ENCODE assay signal across 8 mouse cellular contexts in genomic region chr7:79617418-79617817, GRCm38 (mm10). TPM values are rescaled to one million over a fixed set of nuclear protein-coding genes. Genes with fewer than 3 reads are reported as not detected.
A peak's percentile ranks its signal among the peaks of the same experiment; 100 is the strongest.
DNase-seq lines count a peak whose midpoint lies in the region; ATAC-seq and TF ChIP-seq lines count a peak whose summit lies in the region.

Rhcg (minus strand) TSS chr7:79617657.

- ATAC-seq in heart, postnatal 0 days (ENCODE audit: insufficient read depth, low read depth): no peak
- no peak for ATAC-seq in hindbrain, embryonic 12.5 days (ENCODE audit: low FRiP score)
- ATAC-seq in midbrain, embryonic 11.5 days (ENCODE audit: low FRiP score): no peak

- no peak within 1 kb of the TSS for H3K9ac ChIP-seq in heart, postnatal 0 days (replicated peaks; ENCODE audit: low read depth, low read length)
- no peak within 1 kb of the TSS for H3K9ac ChIP-seq in heart, adult 2 months (ENCODE audit: low read depth, low read length)
- no peak within 1 kb of the TSS for H3K9ac ChIP-seq in hindbrain, embryonic 12.5 days
- H3K9ac ChIP-seq in midbrain, embryonic 11.5 days (ENCODE audit: low read length): no peak within 1 kb of the TSS

- no peak for DNase-seq in heart, postnatal 0 days (ENCODE audit: low spot score)
- DNase-seq in heart, adult 2 months: no peak
- peak; percentile 35 for DNase-seq in adrenal gland, postnatal 10 days
- DNase-seq in midbrain, embryonic 11.5 days (ENCODE audit: low spot score, missing footprints): peak; percentile 72
- DNase-seq in gastrocnemius, postnatal 4 days (ENCODE audit: low spot score in 2 of 2): no peak
- no peak for DNase-seq in c-Kit-positive CD71-positive TER-119-positive erythroid progenitor cells, embryonic 14.5 days (ENCODE audit: low spot score)
- no peak for DNase-seq in gastrocnemius, postnatal 10 days

- no peaks in the 10 kb centered on the region for H3K36me3 ChIP-seq in heart, postnatal 0 days (replicated peaks; ENCODE audit: control insufficient read depth, insufficient read depth, low read length)
- H3K36me3 ChIP-seq in heart, adult 2 months (ENCODE audit: control insufficient read depth, insufficient read depth, low read length): no peaks in the 10 kb centered on the region
- H3K36me3 ChIP-seq in hindbrain, embryonic 12.5 days: no peaks in the 10 kb centered on the region
- no peaks in the 10 kb centered on the region for H3K36me3 ChIP-seq in midbrain, embryonic 11.5 days (ENCODE audit: control insufficient read depth, insufficient read depth, low read length)

- no peak for TF ChIP-seq CTCF in heart, postnatal 0 days (IDR thresholded peaks at IDR 0.05; ENCODE audit: low read depth)
- no peak for TF ChIP-seq CTCF in heart, adult 2 months (IDR thresholded peaks at IDR 0.05)

- H3K27ac ChIP-seq in heart, postnatal 0 days (ENCODE audit: low read depth): no peak within 1 kb of the TSS
- H3K27ac ChIP-seq in heart, adult 2 months: no peak within 1 kb of the TSS
- H3K27ac ChIP-seq in hindbrain, embryonic 12.5 days: no peak within 1 kb of the TSS
- no peak within 1 kb of the TSS for H3K27ac ChIP-seq in midbrain, embryonic 11.5 days (ENCODE audit: low read depth, low read length)

- H3K4me1 ChIP-seq in heart, postnatal 0 days (ENCODE audit: control insufficient read depth, insufficient read depth): no peaks in the 10 kb centered on the region
- no peaks in the 10 kb centered on the region for H3K4me1 ChIP-seq in heart, adult 2 months (ENCODE audit: control insufficient read depth, insufficient read depth, low read length)
- 0 out of 2 replicates have a peak, but pooled peaks cover 3% of the 10 kb centered on the region for H3K4me1 ChIP-seq in hindbrain, embryonic 12.5 days
- H3K4me1 ChIP-seq in midbrain, embryonic 11.5 days (ENCODE audit: control insufficient read depth, insufficient read depth, low read length): no peaks in the 10 kb centered on the region

- peaks cover 36% of the 10 kb centered on the region for H3K27me3 ChIP-seq in heart, postnatal 0 days (ENCODE audit: control insufficient read depth, insufficient read depth, low read length)
- H3K27me3 ChIP-seq in heart, adult 2 months (ENCODE audit: control insufficient read depth, insufficient read depth, low read length): peaks cover 3% of the 10 kb centered on the region
- H3K27me3 ChIP-seq in hindbrain, embryonic 12.5 days: peaks cover 61% of the 10 kb centered on the region
- peaks cover 20% of the 10 kb centered on the region for H3K27me3 ChIP-seq in midbrain, embryonic 11.5 days (ENCODE audit: control insufficient read depth, insufficient read depth, low read length)

- TF ChIP-seq POLR2A in heart, adult 2 months (IDR thresholded peaks at IDR 0.05; ENCODE audit: insufficient read depth, low read depth, low read length): no peak

- 12% methylated on average over 33 of the region's 33 CpGs for WGBS in heart, postnatal 0 days
- WGBS in heart, adult 2 months: 12% methylated on average over 33 of the region's 33 CpGs
- WGBS in hindbrain, embryonic 12.5 days: 9% methylated on average over 33 of the region's 33 CpGs
- 9% methylated on average over 33 of the region's 33 CpGs for WGBS in midbrain, embryonic 11.5 days

- H3K4me2 ChIP-seq in heart, postnatal 0 days (ENCODE audit: low read depth, low read length): peak within 1 kb of the TSS; percentile 43
- H3K4me2 ChIP-seq in hindbrain, embryonic 12.5 days (replicated peaks): peak within 1 kb of the TSS; percentile 48
- peak within 1 kb of the TSS; percentile 29; the same call in 1 of the 2 replicates for H3K4me2 ChIP-seq in midbrain, embryonic 11.5 days

- no peak for TF ChIP-seq EP300 in heart, postnatal 0 days (IDR thresholded peaks at IDR 0.05; ENCODE audit: low read depth)
- TF ChIP-seq EP300 in heart, adult 2 months (IDR thresholded peaks at IDR 0.05; ENCODE audit: insufficient read depth, low read depth, low read length): no peak

- peak within 1 kb of the TSS; percentile 11 for H3K4me3 ChIP-seq in heart, postnatal 0 days (ENCODE audit: low read depth, low read length)
- no peak within 1 kb of the TSS for H3K4me3 ChIP-seq in heart, adult 2 months
- peak within 1 kb of the TSS; percentile 22 for H3K4me3 ChIP-seq in hindbrain, embryonic 12.5 days
- no peak within 1 kb of the TSS for H3K4me3 ChIP-seq in midbrain, embryonic 11.5 days (ENCODE audit: low read depth, low read length)

- no peaks in the 10 kb centered on the region for H3K79me2 ChIP-seq in heart, adult 2 months (replicated peaks; ENCODE audit: control insufficient read depth, insufficient read depth, low read length)

- intact Hi-C loops in heart, adult 2 months (cut with DNase I): no loop called here

- no peaks in the 10 kb centered on the region for H3K9me3 ChIP-seq in heart, postnatal 0 days (replicated peaks; ENCODE audit: control insufficient read depth, low read length)
- H3K9me3 ChIP-seq in hindbrain, embryonic 12.5 days (replicated peaks): no peaks in the 10 kb centered on the region
- no peaks in the 10 kb centered on the region for H3K9me3 ChIP-seq in midbrain, embryonic 11.5 days (ENCODE audit: control insufficient read depth, low read length)

RNA-seq across cellular contexts. Expression of gene Rhcg, which starts in this region (rescaled TPM):
- total RNA-seq in heart, postnatal 0 days (2014; rRNA removed; ENCODE audit: low replicate concordance): 0.04 and 0.19 TPM in 2 replicates
- polyA plus RNA-seq in heart, postnatal 0 days (2015; fragmentation: Nextera tagmentation; extraction: Ambion mirVana): 0.40 and 0.44 TPM in 2 replicates
- total RNA-seq in heart, adult 2 months (2021): not detected
- polyA plus RNA-seq in heart, adult 2 months (2012; rRNA removed): not detected in 2 replicates
- total RNA-seq in adrenal gland, postnatal 10 days (2021): under 1 TPM; 0.66 to 0.91 TPM
- 1.4 and 2.3 TPM in 2 replicates for polyA plus RNA-seq in hindbrain, embryonic 12.5 days (2016; fragmentation: Nextera tagmentation; extraction: Ambion mirVana)
- polyA plus RNA-seq in midbrain, embryonic 11.5 days (2014; fragmentation: Nextera tagmentation; extraction: Ambion mirVana): 0.41 and 0.75 TPM in 2 replicates
- total RNA-seq in gastrocnemius, postnatal 4 days (2021): not detected
- total RNA-seq in gastrocnemius, postnatal 10 days (2021): not detected

Comparison
In these comparisons a context has a peak if more than half of its experiments do, and no peak if none do; other contexts are left out.
1. H3K4me3 ChIP-seq: peak in heart, postnatal 0 days (single experiment) and hindbrain, embryonic 12.5 days (single experiment); none in heart, adult 2 months (single experiment) and midbrain, embryonic 11.5 days (single experiment).
2. Peak in DNase-seq in adrenal gland, postnatal 10 days; RNA of the gene not detected or under 1 TPM.
3. Peak in DNase-seq and H3K4me2 ChIP-seq in midbrain, embryonic 11.5 days; RNA of the gene not detected or under 1 TPM.
4. Peak in every context shown above with its lines, with median percentiles within 50 percentile points of each other: H3K4me2 ChIP-seq.